Comparison of ENCODE assay signal across 8 mouse cellular contexts in the genomic region with DNA sequence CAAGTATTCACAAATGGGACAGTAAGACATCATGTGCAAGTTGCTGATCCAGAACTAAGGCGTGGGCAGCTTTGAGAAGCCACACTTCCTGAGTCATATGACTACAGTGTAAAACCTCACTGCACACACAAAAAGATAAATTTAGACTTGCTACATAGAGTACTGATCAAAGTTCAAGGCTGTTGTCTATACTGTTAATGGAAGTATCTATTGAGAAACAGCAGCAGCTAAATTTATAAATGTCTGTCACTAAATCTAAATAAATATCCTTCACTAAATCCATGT. TPM values are rescaled to one million over a fixed set of nuclear protein-coding genes. Genes with fewer than 3 reads are reported as not detected.
DNase-seq lines count a peak whose midpoint lies in the region; ATAC-seq lines count a peak whose summit lies in the region.

No protein-coding gene starts in this region.

- 37% methylated on average over 1 of the region's 1 CpGs for WGBS in stomach, embryonic 14.5 days

- no peaks in the 10 kb centered on the region for H3K9me3 ChIP-seq in stomach, embryonic 14.5 days (ENCODE audit: control insufficient read depth, low read depth, low read length)

- H3K27me3 ChIP-seq in stomach, embryonic 14.5 days (ENCODE audit: control insufficient read depth, insufficient read depth, low read length): no peaks in the 10 kb centered on the region

- H3K36me3 ChIP-seq in stomach, embryonic 14.5 days (ENCODE audit: control insufficient read depth, insufficient read depth, low read length): 0 out of 2 replicates have a peak, but pooled peaks cover 3% of the 10 kb centered on the region

- peak overlapping the region; percentile 68 for H3K4me2 ChIP-seq in stomach, embryonic 14.5 days (replicated peaks; ENCODE audit: low read depth, low read length)

- H3K27ac ChIP-seq in stomach, embryonic 14.5 days (ENCODE audit: low read length): no peak overlapping the region

- 0 out of 2 replicates have a peak overlapping the region, but pooled peaks have one; percentile 14 for H3K9ac ChIP-seq in stomach, embryonic 14.5 days (replicated peaks; ENCODE audit: low read depth, low read length)

- peak overlapping the region; percentile 96 for H3K4me3 ChIP-seq in stomach, embryonic 14.5 days (ENCODE audit: low read depth, low read length)

- peak; percentile 12; the same call in 1 of the 2 replicates for ATAC-seq in frontal cortex, adult (ENCODE audit: low TSS enrichment)
- ATAC-seq in stomach, embryonic 14.5 days (ENCODE audit: insufficient number of reproducible peaks, insufficient read depth, low FRiP score, low read depth): no peak

- DNase-seq in frontal cortex, postnatal 10 days (ENCODE audit: low spot score in 2 of 2): no peak
- peak; percentile 82 to 84 for DNase-seq in spleen, postnatal 36 days (ENCODE audit: low spot score in 2 of 2)
- DNase-seq in spleen, postnatal 14 days (ENCODE audit: low spot score in 2 of 2): no peak
- DNase-seq in kidney, postnatal 36 days: peak; percentile 49 to 65
- DNase-seq in urinary bladder, postnatal 10 days (ENCODE audit: low spot score): no peak
- DNase-seq in cerebellum, postnatal 25 days: no peak

- peaks cover 27% of the 10 kb centered on the region for H3K4me1 ChIP-seq in stomach, embryonic 14.5 days (ENCODE audit: control insufficient read depth, insufficient read depth, low read length)

RNA-seq across cellular contexts. Expression of gene Mgme1, which starts 2.8 kb away (rescaled TPM):
- 19.6 and 20.0 TPM in 2 replicates for polyA plus RNA-seq in stomach, embryonic 14.5 days (2014; fragmentation: Nextera tagmentation; extraction: Ambion mirVana)

RNA-seq across cellular contexts. Expression of gene Snx5, which starts 3.0 kb away (rescaled TPM):
- polyA plus RNA-seq in stomach, embryonic 14.5 days (2014; fragmentation: Nextera tagmentation; extraction: Ambion mirVana): 130 and 141 TPM in 2 replicates

Comparison
In these comparisons a context has a peak if more than half of its experiments do, and no peak if none do; other contexts are left out.
1. DNase-seq: peak in spleen, postnatal 36 days (2 of 2) and kidney, postnatal 36 days (2 of 2); none in frontal cortex, postnatal 10 days (0 of 2), spleen, postnatal 14 days (0 of 2), urinary bladder, postnatal 10 days (single experiment) and cerebellum, postnatal 25 days (0 of 2).